Mouse (Mus musculus) CH12.LX (cell line): ENCODE results near the gene Prkcd. TPM values are rescaled to one million over a fixed set of nuclear protein-coding genes. Genes with fewer than 3 reads are reported as not detected.

Source experiments
- DNase-seq: peaks from one replicate; pipeline ENCODE4 v3.0.0-alpha.2; 2013; ENCODE audit errors: extremely low read depth
- H3K27ac ChIP-seq: 2 replicates; pipeline ENCODE4 v1.5.1; 2012; ENCODE audit warnings: low read depth, mild to moderate bottlenecking, control low read depth, moderate library complexity; ENCODE audit not compliant: insufficient read depth
- H3K27me3 ChIP-seq: replicated peaks from 2 replicates; pipeline ENCODE3; 2012; ENCODE audit warnings: inconsistent platforms
- H3K36me3 ChIP-seq, 2 experiments: replicated peaks in 1 of 2; 2 replicates each; pipeline versions ENCODE3 to v1.6.1; 2012; ENCODE audit warnings: inconsistent platforms in 1 of 2, low read length in 1 of 2, mild to moderate bottlenecking in 1 of 2, mixed read lengths in 1 of 2, moderate library complexity in 1 of 2; ENCODE audit not compliant: control insufficient read depth in 1 of 2, insufficient read depth in 1 of 2
- H3K4me1 ChIP-seq, 2 experiments: 2 replicates each; pipeline ENCODE4 v1.6.1; 2012; ENCODE audit warnings: inconsistent platforms in 1 of 2, moderate library complexity in 1 of 2; ENCODE audit not compliant: insufficient read depth in 2 of 2, control insufficient read depth in 1 of 2
- H3K4me2 ChIP-seq: 2 replicates; pipeline ENCODE4 v1.6.1; 2012; ENCODE audit warnings: low read depth, mild to moderate bottlenecking, control low read depth; ENCODE audit not compliant: poor library complexity, insufficient read depth, severe bottlenecking
- H3K4me3 ChIP-seq, 3 experiments: fragments of 150-350 bp in 1 of 3; sonication (generic) in 1 of 3; replicated peaks in 1 of 3; 2 replicates each; pipeline versions ENCODE3 to v1.5.1; 2011 to 2012; ENCODE audit warnings: low read depth in 2 of 3, low read length in 2 of 3, mild to moderate bottlenecking in 2 of 3, moderate library complexity in 2 of 3, control low read depth in 1 of 3, improper control_type of control experiment in 1 of 3, inconsistent platforms in 1 of 3, mixed read lengths in 1 of 3; ENCODE audit not compliant: poor library complexity in 1 of 3
- H3K79me2 ChIP-seq: replicated peaks from 2 replicates; pipeline ENCODE4 v1.6.1; 2012; ENCODE audit warnings: mild to moderate bottlenecking, moderate library complexity; ENCODE audit not compliant: control insufficient read depth, poor library complexity, insufficient read depth, severe bottlenecking; ENCODE audit errors: extremely low read depth
- H3K9ac ChIP-seq: 2 replicates; pipeline ENCODE4 v1.6.1; 2012; ENCODE audit warnings: low read depth, mild to moderate bottlenecking, control low read depth, moderate library complexity; ENCODE audit not compliant: insufficient read depth
- H3K9me3 ChIP-seq: replicated peaks from 2 replicates; pipeline ENCODE3; 2012; ENCODE audit warnings: low read length, inconsistent platforms, mixed read lengths
- CHD2 ChIP-seq: IDR thresholded peaks from 2 replicates; pipeline ENCODE4 v1.6.1; 2011; ENCODE audit warnings: low read length, improper control_type of control experiment
- ETS1 ChIP-seq: conservative IDR thresholded peaks from 2 replicates; pipeline ENCODE4 v1.6.1; 2012; ENCODE audit warnings: low read depth, mild to moderate bottlenecking, inconsistent platforms, low read length, improper control_type of control experiment, moderate library complexity
- GABPA ChIP-seq: IDR thresholded peaks from 2 replicates; pipeline ENCODE4 v1.6.1; 2012; ENCODE audit warnings: low read depth, low read length, improper control_type of control experiment, inconsistent platforms; ENCODE audit not compliant: insufficient replicate concordance
- IRF4 ChIP-seq: IDR thresholded peaks from 2 replicates; pipeline ENCODE4 v1.6.1; 2014; ENCODE audit warnings: low read depth, mild to moderate bottlenecking, inconsistent platforms, low read length, improper control_type of control experiment
- JUN ChIP-seq: IDR thresholded peaks from 2 replicates; pipeline ENCODE4 v1.6.1; 2011; ENCODE audit warnings: low read depth, mild to moderate bottlenecking, low read length, improper control_type of control experiment, moderate library complexity; ENCODE audit not compliant: insufficient read depth
- KAT2A ChIP-seq: IDR thresholded peaks from 2 replicates; pipeline ENCODE4 v1.6.1; 2012; ENCODE audit warnings: low read length, improper control_type of control experiment, inconsistent platforms; ENCODE audit not compliant: insufficient replicate concordance
- MAFK ChIP-seq: IDR thresholded peaks from 2 replicates; pipeline ENCODE4 v1.6.1; 2011; ENCODE audit warnings: low read length, improper control_type of control experiment; ENCODE audit not compliant: insufficient replicate concordance
- MAZ ChIP-seq: IDR thresholded peaks from 2 replicates; pipeline ENCODE4 v1.6.1; 2012; ENCODE audit warnings: low read depth, mild to moderate bottlenecking, inconsistent platforms, low read length, improper control_type of control experiment, moderate library complexity
- MXI1 ChIP-seq: IDR thresholded peaks from 2 replicates; pipeline ENCODE4 v1.6.1; 2011; ENCODE audit warnings: mild to moderate bottlenecking, low read depth, low read length, improper control_type of control experiment
- MYC ChIP-seq: IDR thresholded peaks from 2 replicates; pipeline ENCODE4 v1.6.1; 2011; ENCODE audit warnings: low read depth, mild to moderate bottlenecking, improper control_type of control experiment, low read length
- NELFE ChIP-seq: IDR thresholded peaks from 2 replicates; pipeline ENCODE4 v1.6.1; 2011; ENCODE audit warnings: low read depth, low read length, improper control_type of control experiment
- POLR2A ChIP-seq: IDR thresholded peaks from 2 replicates; pipeline ENCODE4 v1.6.1; 2011; ENCODE audit warnings: low read depth, mild to moderate bottlenecking, improper control_type of control experiment, low read length
- POLR2AphosphoS2 ChIP-seq: IDR thresholded peaks from 2 replicates; pipeline ENCODE4 v1.6.1; 2011; ENCODE audit warnings: low read depth, low read length, improper control_type of control experiment
- RAD21 ChIP-seq: IDR thresholded peaks from 2 replicates; pipeline ENCODE4 v1.6.1; 2011; ENCODE audit warnings: low read depth, mild to moderate bottlenecking, low read length, improper control_type of control experiment, moderate library complexity
- SIN3A ChIP-seq: IDR thresholded peaks from 2 replicates; pipeline ENCODE4 v1.6.1; 2012; ENCODE audit warnings: low read length, improper control_type of control experiment, inconsistent platforms
- TBP ChIP-seq: conservative IDR thresholded peaks from 2 replicates; pipeline ENCODE4 v1.6.1; 2011; ENCODE audit warnings: low read depth, low read length, improper control_type of control experiment
- TCF12 ChIP-seq: IDR thresholded peaks from 2 replicates; pipeline ENCODE4 v1.6.1; 2014; ENCODE audit warnings: low read depth, mild to moderate bottlenecking, inconsistent platforms, low read length, improper control_type of control experiment
- UBTF ChIP-seq: IDR thresholded peaks from 2 replicates; pipeline ENCODE4 v1.6.1; 2012; ENCODE audit warnings: low read depth, mild to moderate bottlenecking, inconsistent platforms, low read length, improper control_type of control experiment, moderate library complexity
- USF2 ChIP-seq: conservative IDR thresholded peaks from 2 replicates; pipeline ENCODE4 v1.6.1; 2011; ENCODE audit warnings: low read depth, low read length, improper control_type of control experiment
- ZC3H11A ChIP-seq: IDR thresholded peaks from 2 replicates; pipeline ENCODE4 v1.6.1; 2012; ENCODE audit warnings: low read depth, mild to moderate bottlenecking, inconsistent platforms, low read length, improper control_type of control experiment
- ZKSCAN1 ChIP-seq: IDR thresholded peaks from 2 replicates; pipeline ENCODE4 v1.6.1; 2012; ENCODE audit warnings: low read depth, inconsistent platforms, low read length, improper control_type of control experiment, borderline replicate concordance
- dilution Hi-C: fragments of 300-500 bp; cut with MboI; formaldehyde crosslinking; loops from 2 replicates; pipeline ENCODE4 v1.14.3; 2020; ENCODE audit warnings: low sequenced_read_pairs; ENCODE audit not compliant: extremely low pct_unique_long_range_greater_than_20kb, extremely low pct_ligation_motif_present
- in situ Hi-C: fragments of 300-500 bp; cut with MboI; formaldehyde crosslinking; loops from 3 replicates; pipeline ENCODE4 v1.14.3; 2019; ENCODE audit warnings: low sequenced_read_pairs, low pct_ligation_motif_present, low pct_unique_long_range_greater_than_20kb, mixed read lengths
- polyA plus RNA-seq: library from polyadenylated mRNA; unstranded; fragments of >175 nt; gene quantifications from 2 replicates; pipeline ENCODE4 v1.2.1, GENCODE M21; 2012; ENCODE audit warnings: low read depth; ENCODE audit not compliant: insufficient read length
- total RNA-seq, 2 experiments: library from RNA; depleted of rRNA; stranded (reverse); fragments of 300-350 nt in 1 of 2; fragments of >200 nt in 1 of 2; gene quantifications; 2 replicates each; pipeline ENCODE4 v1.2.3; 2012 to 2014

Gene Prkcd
- total and polyA plus RNA-seq, 3 experiments: 109 to 186 (median 122) TPM

GRCm38 (mm10) chr14:30637087-30637486 is 11.1 kb upstream of the Prkcd start:
- no peaks in the 10 kb centered on the region for H3K27me3 ChIP-seq
- no peaks in the 10 kb centered on the region for H3K79me2 ChIP-seq
- no peak for DNase-seq
- peaks cover 0 to 4% of the 10 kb centered on the region in 2 experiments for H3K36me3 ChIP-seq
- dilution Hi-C loops: no loop called here
- no peak overlapping the region for H3K27ac ChIP-seq
- in situ Hi-C loops: no loop called here
- H3K9me3 ChIP-seq: no peaks in the 10 kb centered on the region
- H3K4me2 ChIP-seq: no peak overlapping the region
- TF ChIP-seq ZKSCAN1 (no peak), MXI1 (no peak), RAD21 (no peak), POLR2A (no peak), CHD2 (no peak), TCF12 (no peak), UBTF (no peak)
- H3K9ac ChIP-seq: no peak overlapping the region
- no peak overlapping the region for H3K4me3 ChIP-seq
- H3K4me1 ChIP-seq: peaks cover 36 to 93% of the 10 kb centered on the region in 2 experiments

GRCm38 (mm10) chr14:30636499-30636898 is 10.5 kb upstream of the Prkcd start:
- Histone ChIP-seq H3K27ac (no peak overlapping the region), H3K9ac (no peak overlapping the region), H3K4me1 (peaks cover 38 to 93% of the 10 kb centered on the region in 2 experiments), H3K79me2 (no peaks in the 10 kb centered on the region), H3K27me3 (no peaks in the 10 kb centered on the region), H3K36me3 (peaks cover 0 to 4% of the 10 kb centered on the region in 2 experiments), H3K4me3 (no peak overlapping the region), H3K9me3 (no peaks in the 10 kb centered on the region), H3K4me2 (no peak overlapping the region)
- DNase-seq: no peak
- TF ChIP-seq ZKSCAN1 (no peak), USF2 (no peak), POLR2A (no peak), UBTF (no peak), RAD21 (no peak), MYC (no peak), POLR2AphosphoS2 (no peak), ETS1 (no peak), JUN (no peak), MAFK (no peak), SIN3A (no peak), MXI1 (no peak), IRF4 (no peak), MAZ (no peak), KAT2A (no peak), ZC3H11A (no peak), GABPA (no peak), TBP (no peak), CHD2 (no peak), NELFE (no peak)
- in situ Hi-C loops (no loop called here), dilution Hi-C loops (no loop called here)
